Mouse (Mus musculus) hindbrain, postnatal 0 days (tissue): ENCODE results near the gene Galnt3. TPM values are rescaled to one million over a fixed set of nuclear protein-coding genes. Genes with fewer than 3 reads are reported as not detected.

Experiments
- ATAC-seq: fragments of 200-750 bp; cut with Nextera tagmentation; 2 replicates; pipeline ENCODE4 v1.8.0; 2017; ENCODE audit warnings: mild to moderate bottlenecking, moderate TSS enrichment, moderate library complexity
- DNase-seq: peaks from one replicate; pipeline ENCODE4 v3.0.0-alpha.2; 2015; ENCODE audit warnings: low spot score
- H3K27ac ChIP-seq: fragments of 300-500 bp; sonication (generic); 2 replicates; pipeline ENCODE4 v1.5.1; 2014; ENCODE audit warnings: mild to moderate bottlenecking
- H3K27me3 ChIP-seq: fragments of 300-500 bp; sonication (generic); 2 replicates; pipeline ENCODE4 v1.6.1; 2014; ENCODE audit warnings: low read length, mixed read lengths; ENCODE audit not compliant: insufficient read depth
- H3K36me3 ChIP-seq: fragments of 300-500 bp; sonication (generic); 2 replicates; pipeline ENCODE4 v1.6.1; 2014; ENCODE audit warnings: low read length, mixed read lengths; ENCODE audit not compliant: insufficient read depth
- H3K4me1 ChIP-seq: fragments of 300-500 bp; sonication (generic); 2 replicates; pipeline ENCODE4 v1.6.1; 2014; ENCODE audit warnings: antibody characterized with exemption, low read length, mixed read lengths; ENCODE audit not compliant: insufficient read depth
- H3K4me2 ChIP-seq: fragments of 300-500 bp; sonication (generic); 2 replicates; pipeline ENCODE4 v1.6.1; 2014; ENCODE audit warnings: low read depth, mild to moderate bottlenecking, low read length, moderate library complexity, mixed read lengths
- H3K4me3 ChIP-seq: fragments of 300-500 bp; sonication (generic); 2 replicates; pipeline ENCODE4 v1.5.1; 2014; ENCODE audit warnings: low read length
- H3K9ac ChIP-seq: fragments of 300-500 bp; sonication (generic); replicated peaks from 2 replicates; pipeline ENCODE4 v1.6.1; 2014; ENCODE audit warnings: mild to moderate bottlenecking, low read length, moderate library complexity, mixed read lengths
- H3K9me3 ChIP-seq: fragments of 300-500 bp; sonication (generic); 2 replicates; pipeline ENCODE4 v1.6.1; 2016; ENCODE audit warnings: low read length, mixed read lengths
- CTCF ChIP-seq: IDR thresholded peaks from 2 replicates; pipeline ENCODE4 v1.5.1; 2016; ENCODE audit warnings: antibody characterized with exemption, control low read depth, low read depth
- WGBS: fragments of 180-500 bp; shearing (Covaris S2); extraction: QIAGEN DNeasy Blood & Tissue Kit; methylation state at CpG from one replicate; pipeline ENCODE4 v1.1.7; 2014; 5-methylcytosine and 5-hydroxymethylcytosine counted together
- polyA plus RNA-seq: library from polyadenylated mRNA; unstranded; fragments of >200 nt; fragmentation: Nextera tagmentation; extraction: Ambion mirVana; gene quantifications from 2 replicates; pipeline ENCODE4 v1.2.1, GENCODE M21; 2015
- total RNA-seq: library from RNA; depleted of rRNA; stranded (reverse); fragments of >200 nt; gene quantifications from 2 replicates; pipeline ENCODE4 v1.2.3, GENCODE M21; 2014; rRNA removed

Gene Galnt3
- total RNA-seq (0.40 and 4.9 TPM in 2 replicates), polyA plus RNA-seq (0.65 and 1.1 TPM in 2 replicates)

GRCm38 (mm10) chr2:66124591-66125271, at the start of gene Galnt3:
Gene Galnt3, minus strand, starts transcription at chr2:66124994.
- peak within 1 kb of the TSS; percentile 100 for H3K4me2 ChIP-seq
- H3K36me3 ChIP-seq, result no peaks in the 10 kb centered on the region
- H3K4me1 ChIP-seq, result no peaks in the 10 kb centered on the region
- no peaks in the 10 kb centered on the region for H3K9me3 ChIP-seq
- peak within 1 kb of the TSS; percentile 62 for H3K4me3 ChIP-seq
- no peaks in the 10 kb centered on the region for H3K27me3 ChIP-seq
- 1% methylated on average over 51 of the region's 74 CpGs for WGBS
- TF ChIP-seq CTCF, result no peak
- peak; percentile 39 for DNase-seq
- ATAC-seq, result peak; percentile 68
- H3K9ac ChIP-seq, result peak within 1 kb of the TSS; percentile 57
- no peak within 1 kb of the TSS for H3K27ac ChIP-seq

- Histone ChIP-seq H3K4me2 (no peak overlapping the region), H3K27me3 (no peaks in the 10 kb centered on the region), H3K9me3 (no peaks in the 10 kb centered on the region), H3K9ac (no peak overlapping the region), H3K36me3 (no peaks in the 10 kb centered on the region), H3K4me1 (peaks cover 4% of the 10 kb centered on the region; the same call in 1 of the 2 replicates), H3K27ac (no peak overlapping the region), H3K4me3 (no peak overlapping the region)
- no peak for TF ChIP-seq CTCF
- DNase-seq, result peak; percentile 25
- WGBS, result 51% methylated on average over 5 of the region's 5 CpGs
- no peak for ATAC-seq
Measured at GRCm38 (mm10) chr2:66173134-66173533, 48.3 kb upstream of the Galnt3 start.

DNA sequence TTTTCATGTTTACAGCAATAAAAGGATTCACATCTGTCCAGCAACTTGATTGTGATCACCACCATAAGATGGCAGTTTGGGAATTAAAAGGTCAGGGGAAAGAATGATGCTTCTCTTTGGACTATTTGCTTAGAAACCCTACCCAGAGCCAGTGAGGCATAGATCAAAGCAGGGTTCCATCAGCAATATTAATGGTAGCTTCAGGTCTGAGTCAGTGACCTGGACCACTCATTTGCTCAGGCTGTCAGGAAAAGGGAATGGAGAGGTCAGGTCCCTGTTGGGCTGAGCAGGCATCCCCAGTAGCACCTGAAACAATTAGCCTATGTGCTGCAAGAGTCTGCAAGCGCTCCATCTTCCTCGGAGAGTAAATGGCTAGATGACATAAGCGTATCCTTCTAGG, 46.8 kb upstream of the Galnt3 start:
- H3K4me1 ChIP-seq, result no peaks in the 10 kb centered on the region
- DNase-seq (no peak), ATAC-seq (no peak)
- no peak overlapping the region for H3K9ac ChIP-seq
- TF ChIP-seq CTCF, result no peak
- H3K27ac ChIP-seq, result no peak overlapping the region
- H3K4me3 ChIP-seq, result no peak overlapping the region
- H3K27me3 ChIP-seq, result no peaks in the 10 kb centered on the region
- H3K36me3 ChIP-seq, result no peaks in the 10 kb centered on the region
- no peak overlapping the region for H3K4me2 ChIP-seq
- 89% methylated on average over 3 of the region's 3 CpGs for WGBS
- H3K9me3 ChIP-seq, result no peaks in the 10 kb centered on the region

DNA sequence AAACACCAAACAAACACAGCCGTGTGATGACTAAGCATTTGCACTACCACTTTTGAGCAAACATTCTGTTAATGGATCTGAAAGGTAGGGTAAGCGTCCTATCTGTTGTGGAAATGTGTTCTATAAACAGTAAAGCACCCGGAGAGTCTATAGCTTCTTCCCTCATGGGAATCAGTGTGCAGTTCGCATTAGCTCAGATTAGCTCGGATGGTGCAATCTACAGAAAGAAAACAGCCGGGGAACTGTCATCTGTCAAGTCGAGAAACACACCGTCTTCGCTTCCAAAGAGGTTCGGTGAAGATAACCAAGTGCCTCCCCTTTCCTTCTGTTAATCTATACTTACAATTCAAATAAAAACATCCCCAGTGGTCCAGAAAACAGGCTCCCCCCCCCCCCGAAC, 45.9 kb upstream of the Galnt3 start:
- H3K4me2 ChIP-seq, result no peak overlapping the region
- ATAC-seq (no peak), DNase-seq (no peak)
- no peaks in the 10 kb centered on the region for H3K27me3 ChIP-seq
- no peak for TF ChIP-seq CTCF
- H3K9ac ChIP-seq, result no peak overlapping the region
- H3K36me3 ChIP-seq, result no peaks in the 10 kb centered on the region
- H3K27ac ChIP-seq, result no peak overlapping the region
- no peaks in the 10 kb centered on the region for H3K9me3 ChIP-seq
- WGBS, result 76% methylated on average over 11 of the region's 11 CpGs
- H3K4me3 ChIP-seq, result no peak overlapping the region
- H3K4me1 ChIP-seq, result no peaks in the 10 kb centered on the region

DNA sequence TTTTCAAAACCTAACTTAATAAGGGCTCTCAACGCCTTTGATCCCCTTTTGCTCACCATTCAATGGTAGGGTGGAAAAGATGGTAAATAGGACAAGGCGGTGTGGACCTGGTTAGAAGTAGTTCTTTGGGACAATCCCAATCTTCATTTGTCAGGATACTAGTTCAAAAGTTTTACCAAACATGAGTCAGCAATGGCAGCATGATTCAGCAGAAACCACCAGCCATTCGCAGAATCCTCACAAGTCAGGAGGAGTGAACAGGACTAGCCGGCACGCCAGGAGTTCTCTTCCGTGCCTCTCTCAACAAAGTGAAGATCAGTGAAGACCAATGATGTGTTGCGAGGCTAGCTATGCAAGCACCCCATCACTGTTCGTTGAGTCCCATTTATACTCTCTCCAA, 40.2 kb upstream of the Galnt3 start:
- WGBS, result 95% methylated on average over 8 of the region's 8 CpGs

GRCm38 (mm10) chr2:66158140-66158915, 33.5 kb upstream of the Galnt3 start:
- Histone ChIP-seq H3K27ac (no peak overlapping the region), H3K4me3 (no peak overlapping the region), H3K36me3 (no peaks in the 10 kb centered on the region), H3K4me1 (no peaks in the 10 kb centered on the region), H3K4me2 (no peak overlapping the region), H3K9ac (no peak overlapping the region), H3K9me3 (no peaks in the 10 kb centered on the region), H3K27me3 (no peaks in the 10 kb centered on the region)
- ATAC-seq (peak; percentile 74), DNase-seq (peak; percentile 68)
- TF ChIP-seq CTCF, result no peak
- 45% methylated on average over 7 of the region's 7 CpGs for WGBS

More for the DNA sequence above, 40.2 kb upstream of the Galnt3 start:
- no peak overlapping the region for H3K4me3 ChIP-seq
- no peak overlapping the region for H3K4me2 ChIP-seq
- ATAC-seq, result no peak
- no peaks in the 10 kb centered on the region for H3K9me3 ChIP-seq
- no peaks in the 10 kb centered on the region for H3K4me1 ChIP-seq
- H3K27me3 ChIP-seq, result no peaks in the 10 kb centered on the region
- H3K9ac ChIP-seq, result no peak overlapping the region
- DNase-seq, result no peak
- H3K27ac ChIP-seq, result no peak overlapping the region
- no peaks in the 10 kb centered on the region for H3K36me3 ChIP-seq
- no peak for TF ChIP-seq CTCF
